Mouse (Mus musculus) layer of hippocampus, postnatal 10 days (tissue): ENCODE data around the gene Entpd1. TPM values are rescaled to one million over a fixed set of nuclear protein-coding genes. Genes with fewer than 3 reads are reported as not detected.

ENCODE experiments used
- total RNA-seq, 2 experiments: library from RNA; stranded (reverse); gene quantifications; 2 replicates each; pipeline ENCODE4 v1.2.3; 2021

Entpd1 gene
- total RNA-seq, 2 experiments from 2014 or later = 17.1 to 17.8 TPM

Other genes with a start within 250 kb of the Entpd1 start
- 100 to 1,000 TPM; 147 to 148 TPM for gene Sorbs1, start 98.6 kb upstream of the Entpd1 start, total RNA-seq
- gene Aldh18a1, start 23.9 kb upstream of the Entpd1 start, total RNA-seq = 10 to 100 TPM; 25.8 to 27.9 TPM
- gene Tctn3, start 133 bp upstream of the Entpd1 start, total RNA-seq = 10 to 100 TPM; 21.7 to 23.9 TPM
- 1 to 10 TPM; 1.4 to 1.7 TPM for gene Cc2d2b, start 136.4 kb downstream of the Entpd1 start, total RNA-seq
- gene Ccnj, start 218.9 kb downstream of the Entpd1 start, total RNA-seq = 10 to 100 TPM in 1 of 2 experiments, 1 to 10 TPM in 1; 9.4 to 10.3 TPM